7 mouse cellular contexts compared by ENCODE assay signal in genomic region chr7:144581559-144582283, GRCm38 (mm10). TPM values are rescaled to one million over a fixed set of nuclear protein-coding genes. Genes with fewer than 3 reads are reported as not detected.
DNase-seq lines count a peak whose midpoint lies in the region; ATAC-seq and TF ChIP-seq lines count a peak whose summit lies in the region.

No protein-coding gene starts in this region.

- H3K4me3 ChIP-seq in intestine, postnatal 0 days (ENCODE audit: low read depth, low read length): peak overlapping the region; percentile 65
- H3K4me3 ChIP-seq in midbrain, embryonic 11.5 days (ENCODE audit: low read depth, low read length): peak overlapping the region; percentile 77

- H3K4me1 ChIP-seq in intestine, postnatal 0 days (replicated peaks; ENCODE audit: control insufficient read depth, insufficient read depth, low read length): peaks cover 4% of the 10 kb centered on the region; the same call in 1 of the 2 replicates
- H3K4me1 ChIP-seq in midbrain, embryonic 11.5 days (ENCODE audit: control insufficient read depth, insufficient read depth, low read length): peaks cover 18% of the 10 kb centered on the region

- ATAC-seq in granulocyte monocyte progenitor cell, adult 5-6 weeks (replicated peaks; ENCODE audit: poor library complexity, severe bottlenecking): peak; percentile 71
- peak; percentile 90 for ATAC-seq in intestine, postnatal 0 days
- ATAC-seq in midbrain, embryonic 11.5 days (ENCODE audit: low FRiP score): peak; percentile 87

- intact Hi-C loops in left cerebral cortex, postnatal 4 days (cut with DNase I): no loop called here

- peak overlapping the region; percentile 71 for H3K4me2 ChIP-seq in intestine, postnatal 0 days (replicated peaks; ENCODE audit: low read depth)
- peak overlapping the region; percentile 84 for H3K4me2 ChIP-seq in midbrain, embryonic 11.5 days

- DNase-seq in adrenal gland, adult 8-10 months: peak; percentile 89
- peak; percentile 90 for DNase-seq in embryo, embryonic 9.5 days (ENCODE audit: extremely low spot score)
- DNase-seq in left cerebral cortex, postnatal 4 days: peak; percentile 83
- DNase-seq in midbrain, embryonic 11.5 days (ENCODE audit: low spot score, missing footprints): peak; percentile 96
- peak; percentile 71 for DNase-seq in skeletal muscle tissue, adult 2 months (ENCODE audit: low read depth, low spot score)

- H3K9ac ChIP-seq in intestine, postnatal 0 days (ENCODE audit: low read depth, low read length): peak overlapping the region; percentile 60
- peak overlapping the region; percentile 82 for H3K9ac ChIP-seq in midbrain, embryonic 11.5 days (ENCODE audit: low read length)

- no peaks in the 10 kb centered on the region for H3K9me3 ChIP-seq in intestine, postnatal 0 days (ENCODE audit: control insufficient read depth)
- no peaks in the 10 kb centered on the region for H3K9me3 ChIP-seq in midbrain, embryonic 11.5 days (ENCODE audit: control insufficient read depth, low read length)

- TF ChIP-seq CTCF in intestine, postnatal 0 days (IDR thresholded peaks at IDR 0.05; ENCODE audit: low read depth): peak; percentile 92

- no peaks in the 10 kb centered on the region for H3K27me3 ChIP-seq in intestine, postnatal 0 days (replicated peaks; ENCODE audit: control insufficient read depth, insufficient read depth, low read length)
- no peaks in the 10 kb centered on the region for H3K27me3 ChIP-seq in midbrain, embryonic 11.5 days (ENCODE audit: control insufficient read depth, insufficient read depth, low read length)

- H3K27ac ChIP-seq in intestine, postnatal 0 days (ENCODE audit: low read depth, low read length): peak overlapping the region; percentile 90
- H3K27ac ChIP-seq in midbrain, embryonic 11.5 days (ENCODE audit: low read depth, low read length): peak overlapping the region; percentile 74

- H3K36me3 ChIP-seq in intestine, postnatal 0 days (ENCODE audit: control insufficient read depth, insufficient read depth): peaks cover 24% of the 10 kb centered on the region; the same call in 1 of the 2 replicates
- peaks cover 7% of the 10 kb centered on the region; the same call in 1 of the 2 replicates for H3K36me3 ChIP-seq in midbrain, embryonic 11.5 days (ENCODE audit: control insufficient read depth, insufficient read depth, low read length)

- WGBS in intestine, postnatal 0 days: under 1% methylated on average over 43 of the region's 43 CpGs
- under 1% methylated on average over 43 of the region's 43 CpGs for WGBS in midbrain, embryonic 11.5 days

RNA-seq across cellular contexts. Expression of gene Fadd, which starts 0.5 kb away (rescaled TPM):
- total RNA-seq in adrenal gland, adult 8-10 months (2022): 10 to 100 TPM; 13.2 to 14.9 (median 13.8) TPM
- 8.3 and 13.2 TPM in 2 replicates for total RNA-seq in granulocyte monocyte progenitor cell, adult 5-6 weeks (2014; fragmentation: Nextera tagmentation)
- 6.7 and 8.1 TPM in 2 replicates for total RNA-seq in granulocyte monocyte progenitor cell, adult 5-6 weeks (2017)
- 12.5 and 13.4 TPM in 2 replicates for polyA plus RNA-seq in intestine, postnatal 0 days (2015; fragmentation: Nextera tagmentation; extraction: Ambion mirVana)
- 1 to 10 TPM; 3.5 to 4.3 TPM for total RNA-seq in left cerebral cortex, postnatal 4 days (2021)
- polyA plus RNA-seq in midbrain, embryonic 11.5 days (2014; fragmentation: Nextera tagmentation; extraction: Ambion mirVana): 8.5 and 8.9 TPM in 2 replicates

RNA-seq across cellular contexts. Expression of gene Ppfia1, which starts 28.2 kb away (rescaled TPM):
- total RNA-seq in adrenal gland, adult 8-10 months (2022): 10 to 100 TPM; 48.2 to 63.2 (median 54.5) TPM
- 29.4 and 31.4 TPM in 2 replicates for total RNA-seq in granulocyte monocyte progenitor cell, adult 5-6 weeks (2014; fragmentation: Nextera tagmentation)
- total RNA-seq in granulocyte monocyte progenitor cell, adult 5-6 weeks (2017): 35.4 and 39.8 TPM in 2 replicates
- 15.2 and 17.2 TPM in 2 replicates for polyA plus RNA-seq in intestine, postnatal 0 days (2015; fragmentation: Nextera tagmentation; extraction: Ambion mirVana)
- 10 to 100 TPM; 47.3 to 48.6 TPM for total RNA-seq in left cerebral cortex, postnatal 4 days (2021)
- 37.5 and 43.2 TPM in 2 replicates for polyA plus RNA-seq in midbrain, embryonic 11.5 days (2014; fragmentation: Nextera tagmentation; extraction: Ambion mirVana)

Comparison
In these comparisons a context has a peak if more than half of its experiments do, and no peak if none do; other contexts are left out.
1. Peak in every context shown above with its lines: DNase-seq, ATAC-seq, H3K4me3 ChIP-seq and H3K27ac ChIP-seq.